ENCODE assay signal across 12 mouse cellular contexts in the genomic region with DNA sequence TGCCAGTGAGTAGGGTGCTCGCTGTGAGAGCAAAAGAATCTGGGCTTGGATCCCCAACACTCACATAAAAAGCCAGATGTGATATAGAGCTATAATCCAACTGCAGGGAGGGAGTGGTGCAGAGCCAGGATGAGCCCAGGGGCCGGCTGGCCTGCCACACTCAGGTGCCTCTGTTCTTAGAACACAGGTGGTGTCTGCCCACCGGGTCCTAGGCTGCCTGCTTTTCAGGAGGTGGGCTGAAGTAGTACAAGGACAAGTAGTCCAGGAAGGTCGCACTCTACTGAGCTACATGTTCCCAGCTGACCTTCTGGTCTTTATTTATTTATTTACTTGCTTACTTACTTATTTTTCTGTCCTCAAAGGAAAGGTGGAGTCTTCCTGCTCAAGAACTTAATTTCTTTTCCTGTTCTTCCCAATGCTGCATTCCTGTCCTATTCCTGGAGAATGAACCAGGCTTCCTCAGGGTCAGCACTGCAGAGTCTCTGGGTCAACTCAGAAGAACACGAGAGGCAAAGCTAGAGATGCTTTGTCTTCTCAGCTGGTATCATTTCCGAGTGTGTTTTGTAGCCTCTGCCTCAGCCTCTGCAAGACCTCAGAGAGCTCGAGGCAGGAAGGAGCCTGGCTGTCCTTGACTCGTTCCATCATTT.
DNase-seq lines count a peak whose midpoint lies in the region; ATAC-seq and TF ChIP-seq lines count a peak whose summit lies in the region.
"Had no signal": no experiment of that assay in that cellular context is flagged by ENCODE, and none has a peak within 500 bp of the region (broad histone marks: within the 10 kb centered on the region; RNA-seq: fewer than 3 reads in every experiment).

No protein-coding gene starts in this region.

- H3K36me3 ChIP-seq in CH12.LX (replicated peaks in 1 of 2; ENCODE audit: control insufficient read depth in 1 of 2, insufficient read depth in 1 of 2, low read length in 1 of 2), result no peaks in the 10 kb centered on the region
- no peaks in the 10 kb centered on the region for H3K36me3 ChIP-seq in heart, embryonic 12.5 days

- ATAC-seq in heart, embryonic 12.5 days (ENCODE audit: insufficient number of reproducible peaks, low FRiP score), result no peak
- ATAC-seq: CD4-positive, CD25-positive, alpha-beta regulatory T cell, adult 4 months had no signal

- TF ChIP-seq RAD21 in CH12.LX (IDR thresholded peaks at IDR 0.05; ENCODE audit: low read depth, low read length), result no peak

- TF ChIP-seq EP300 in CH12.LX (IDR thresholded peaks at IDR 0.05; ENCODE audit: low read length), result no peak

- no peak for TF ChIP-seq POLR2A in CH12.LX (IDR thresholded peaks at IDR 0.05; ENCODE audit: low read depth, low read length)

- peak overlapping the region; percentile 42 for H3K4me2 ChIP-seq in CH12.LX (ENCODE audit: insufficient read depth, low read depth, poor library complexity, severe bottlenecking)
- H3K4me2 ChIP-seq in heart, embryonic 12.5 days, result no peak overlapping the region

- no peaks in the 10 kb centered on the region for H3K27me3 ChIP-seq in CH12.LX (replicated peaks)
- H3K27me3 ChIP-seq in heart, embryonic 12.5 days (replicated peaks), result no peaks in the 10 kb centered on the region

- no peaks in the 10 kb centered on the region for H3K79me2 ChIP-seq in CH12.LX (replicated peaks; ENCODE audit: control insufficient read depth, extremely low read depth, insufficient read depth, poor library complexity, severe bottlenecking)

- peaks cover 31 to 54% of the 10 kb centered on the region in 2 experiments for H3K4me1 ChIP-seq in CH12.LX (ENCODE audit: control insufficient read depth in 1 of 2, insufficient read depth in 2 of 2)
- H3K4me1 ChIP-seq in heart, embryonic 12.5 days (replicated peaks), result peaks cover 28% of the 10 kb centered on the region

- no peak overlapping the region for H3K27ac ChIP-seq in CH12.LX (ENCODE audit: insufficient read depth, low read depth)
- H3K27ac ChIP-seq in heart, embryonic 12.5 days (ENCODE audit: poor library complexity, severe bottlenecking), result 0 out of 2 replicates have a peak overlapping the region, but pooled peaks have one; percentile 49

- H3K9me3 ChIP-seq in CH12.LX (replicated peaks; ENCODE audit: low read length), result no peaks in the 10 kb centered on the region
- H3K9me3 ChIP-seq in heart, embryonic 12.5 days (replicated peaks), result no peaks in the 10 kb centered on the region

- dilution Hi-C loops in CH12.LX (cut with MboI; ENCODE audit: extremely low pct_ligation_motif_present, extremely low pct_unique_long_range_greater_than_20kb, low sequenced_read_pairs), result no loop called here

- WGBS in heart, embryonic 12.5 days, result 53% methylated on average over 8 of the region's 8 CpGs

- TF ChIP-seq CTCF in CH12.LX (conservative IDR thresholded peaks at IDR 0.05 in 1 of 2, IDR thresholded peaks at IDR 0.05 in 1 of 2; ENCODE audit: low read depth in 2 of 2, low read length in 2 of 2), result no peak

- DNase-seq in heart, adult 18-20 months, result peak; percentile 35 to 58
- no peak for DNase-seq in heart, postnatal 36 days
- DNase-seq in CH12.LX (ENCODE audit: extremely low read depth), result no peak
- DNase-seq in kidney, postnatal 25 days, result peak; percentile 35 to 74
- DNase-seq in right cerebral cortex, postnatal 4 days, result no peak
- no peak for DNase-seq in layer of hippocampus, postnatal 36 days
- no peak for DNase-seq in gastrocnemius, postnatal 4 days (ENCODE audit: low spot score in 2 of 2)
- DNase-seq: cerebellum, adult 9-11 months; thymus, postnatal 25 days had no signal

- peak overlapping the region; percentile 1; the same call in 1 of the 2 replicates for H3K9ac ChIP-seq in CH12.LX (ENCODE audit: insufficient read depth, low read depth)
- H3K9ac ChIP-seq in heart, embryonic 12.5 days, result no peak overlapping the region

- intact Hi-C loops in heart, postnatal 36 days (cut with DNase I), result loop anchor here (2.0 kb wide), 1 partner anchor 23 kb away; no protein-coding TSS in a partner anchor

- no peak overlapping the region for H3K4me3 ChIP-seq in CH12.LX (replicated peaks in 1 of 3; ENCODE audit: low read depth in 2 of 3, low read length in 2 of 3, poor library complexity in 1 of 3)
- H3K4me3 ChIP-seq in heart, embryonic 12.5 days, result no peak overlapping the region
- H3K4me3 ChIP-seq: erythroblast, embryonic 14.5 days had no signal

- in situ Hi-C loops in CH12.LX (cut with MboI; ENCODE audit: low pct_ligation_motif_present, low pct_unique_long_range_greater_than_20kb, low sequenced_read_pairs), result no loop called here

TF ChIP-seq in CH12.LX, 34 proteins besides CTCF, POLR2A, EP300 and RAD21:
- TF ChIP-seq SIN3A (IDR thresholded peaks at IDR 0.05; ENCODE audit: low read length), result no peak

Comparison
In these comparisons a context has a peak if more than half of its experiments do, and no peak if none do; other contexts are left out.
1. DNase-seq: peak in heart, adult 18-20 months (2 of 2) and kidney, postnatal 25 days (2 of 2); none in heart, postnatal 36 days (0 of 2), CH12.LX (single experiment), right cerebral cortex, postnatal 4 days (single experiment), layer of hippocampus, postnatal 36 days (0 of 2) and gastrocnemius, postnatal 4 days (0 of 2).